Mouse (Mus musculus) spleen, adult 12 weeks (tissue): ENCODE data around the gene Prkab1.

ENCODE experiments used
- DNase-seq: peaks from one replicate; pipeline ENCODE4 v3.0.0; 2022; ENCODE audit warnings: low spot score

Prkab1 gene

GRCm38 (mm10) chr5:116018196-116018595 is 6.1 kb downstream of the Prkab1 start:
- no peak for DNase-seq

GRCm38 (mm10) chr5:116017391-116017790 is 6.9 kb downstream of the Prkab1 start:
- DNase-seq = no peak

- DNase-seq = no peak
Measured at GRCm38 (mm10) chr5:116016542-116016941, 7.8 kb downstream of the Prkab1 start.

GRCm38 (mm10) chr5:116014237-116014636 is 10.1 kb downstream of the Prkab1 start:
- DNase-seq = no peak

GRCm38 (mm10) chr5:116013821-116014220 is 10.5 kb downstream of the Prkab1 start:
- DNase-seq = no peak

GRCm38 (mm10) chr5:116012503-116012902 is 11.8 kb downstream of the Prkab1 start:
- no peak for DNase-seq

GRCm38 (mm10) chr5:116011700-116012099 is 12.6 kb downstream of the Prkab1 start:
- no peak for DNase-seq

- no peak for DNase-seq
Measured at GRCm38 (mm10) chr5:116009884-116010627, 14.3 kb downstream of the Prkab1 start.

GRCm38 (mm10) chr5:116009091-116009851 is 15.0 kb downstream of the Prkab1 start:
- no peak for DNase-seq

GRCm38 (mm10) chr5:116007723-116008122 is 16.6 kb downstream of the Prkab1 start:
- no peak for DNase-seq

- DNase-seq = no peak
Measured at GRCm38 (mm10) chr5:116006324-116007099, 17.8 kb downstream of the Prkab1 start.

GRCm38 (mm10) chr5:116004271-116004670 is 20.0 kb downstream of the Prkab1 start:
- no peak for DNase-seq

GRCm38 (mm10) chr5:116003825-116004224 is 20.5 kb downstream of the Prkab1 start:
- no peak for DNase-seq

- DNase-seq = no peak
Measured at GRCm38 (mm10) chr5:116003154-116003553, 21.2 kb downstream of the Prkab1 start.

- no peak for DNase-seq
Measured at GRCm38 (mm10) chr5:115997376-115997775, 26.9 kb downstream of the Prkab1 start.

GRCm38 (mm10) chr5:115994101-115994500 is 30.2 kb downstream of the Prkab1 start:
- no peak for DNase-seq

- no peak for DNase-seq
Measured at GRCm38 (mm10) chr5:115991717-115992116, 32.6 kb downstream of the Prkab1 start.

GRCm38 (mm10) chr5:115987284-115987683 is 37.0 kb downstream of the Prkab1 start:
- no peak for DNase-seq

GRCm38 (mm10) chr5:115985101-115985500 is 39.2 kb downstream of the Prkab1 start:
- DNase-seq = no peak

- no peak for DNase-seq
Measured at GRCm38 (mm10) chr5:115984392-115984791, 39.9 kb downstream of the Prkab1 start.

GRCm38 (mm10) chr5:115982671-115983373 is 41.5 kb downstream of the Prkab1 start:
- DNase-seq = peak; percentile 28

GRCm38 (mm10) chr5:115980537-115980936 is 43.8 kb downstream of the Prkab1 start:
- no peak for DNase-seq
